Mouse (Mus musculus): ENCODE measurements around the gene B4galt3.

- TF ChIP-seq RAD21 (IDR thresholded peaks at IDR 0.05; ENCODE audit: low read depth, low read length) (peak; percentile 70), MAX (IDR thresholded peaks at IDR 0.05; ENCODE audit: low read length) (no peak), KAT2A (conservative IDR thresholded peaks at IDR 0.05; ENCODE audit: low read depth, low read length) (no peak), ZNF384 (IDR thresholded peaks at IDR 0.05; ENCODE audit: low read depth, low read length) (peak; percentile 98), USF2 (IDR thresholded peaks at IDR 0.05; ENCODE audit: borderline replicate concordance in 1 of 2, insufficient read depth in 1 of 2, low read depth in 1 of 2, low read length in 2 of 2) (no peak), CTCF (IDR thresholded peaks at IDR 0.05 in 2 of 3, conservative IDR thresholded peaks at IDR 0.05 in 1 of 3; ENCODE audit: control insufficient read depth in 1 of 3, insufficient read depth in 1 of 3, low read depth in 2 of 3, low read length in 3 of 3, poor library complexity in 1 of 3, severe bottlenecking in 1 of 3) (peak in 2 of 3 experiments; percentile 41 to 77; a peak in 4 of 6 replicates), POLR2A (IDR thresholded peaks at IDR 0.05; ENCODE audit: control insufficient read depth in 1 of 2, insufficient read depth in 1 of 2, low read depth in 1 of 2, low read length in 2 of 2, poor library complexity in 1 of 2) (no peak), ZC3H11A (IDR thresholded peaks at IDR 0.05; ENCODE audit: low read depth, low read length) (peak; percentile 43; the same call in 1 of the 2 replicates), HCFC1 (IDR thresholded peaks at IDR 0.05; ENCODE audit: low read depth, low read length) (no peak), TCF12 (IDR thresholded peaks at IDR 0.05; ENCODE audit: low read depth, low read length) (no peak), MAFK (IDR thresholded peaks at IDR 0.05; ENCODE audit: borderline replicate concordance, low read depth, low read length) (no peak), MAZ (IDR thresholded peaks at IDR 0.05; ENCODE audit: low read depth, low read length) (no peak), E2F4 (IDR thresholded peaks at IDR 0.05; ENCODE audit: borderline replicate concordance, low read depth, low read length) (no peak)
These were observed 51.3 kb downstream of the B4galt3 start for GRCm38 (mm10) chr1:171321415-171321814.
